Mouse (Mus musculus) C2C12 (cell line): ENCODE results near the gene Nav2.

Source experiments
- CTCF ChIP-seq: IDR thresholded peaks from one replicate; pipeline ENCODE4 v1.5.1; 2011; ENCODE audit not compliant: control insufficient read depth, insufficient read depth, insufficient read length
- FOSL1 ChIP-seq: IDR thresholded peaks from one replicate; pipeline ENCODE4 v1.8.0; 2011; ENCODE audit warnings: mild to moderate bottlenecking, low read length; ENCODE audit not compliant: poor library complexity, insufficient read depth, severe bottlenecking
- MAX ChIP-seq: IDR thresholded peaks from one replicate; pipeline ENCODE4 v1.6.1; 2011; ENCODE audit warnings: mild to moderate bottlenecking, control low read depth
- USF1 ChIP-seq: IDR thresholded peaks from one replicate; pipeline ENCODE4 v1.6.1; 2011; ENCODE audit warnings: low read depth, mild to moderate bottlenecking, control low read depth, moderate library complexity

GRCm38 (mm10) chr7:48867576-48867975 lies 40.9 kb upstream of the Nav2 start:
- no peak for TF ChIP-seq MAX
- no peak for TF ChIP-seq CTCF
- TF ChIP-seq USF1: no peak
- no peak for TF ChIP-seq FOSL1
